Mouse (Mus musculus) liver, embryonic 13.5 days (tissue): ENCODE results near the gene Tubd1. TPM values are rescaled to one million over a fixed set of nuclear protein-coding genes. Genes with fewer than 3 reads are reported as not detected.
"Not testable (repeated sequence)": the region's sequence is repeated elsewhere in the genome, so short reads cannot be mapped to it uniquely, and the experiment has no call there.

Experiments used
- ATAC-seq: fragments of 200-750 bp; cut with Nextera tagmentation; 2 replicates; pipeline ENCODE4 v1.8.0; 2017; ENCODE audit warnings: low read depth, mild to moderate bottlenecking, moderate number of reproducible peaks, moderate library complexity
- DNase-seq: peaks from one replicate; pipeline ENCODE4 v3.0.0; 2022
- H3K27ac ChIP-seq: fragments of 300-500 bp; sonication (generic); 2 replicates; pipeline ENCODE4 v1.5.1; 2015; ENCODE audit warnings: moderate library complexity, mild to moderate bottlenecking, inconsistent platforms
- H3K27me3 ChIP-seq: fragments of 300-500 bp; sonication (generic); 2 replicates; pipeline ENCODE4 v1.6.1; 2015; ENCODE audit warnings: mild to moderate bottlenecking, inconsistent platforms
- H3K36me3 ChIP-seq: fragments of 300-500 bp; sonication (generic); 2 replicates; pipeline ENCODE4 v1.6.1; 2015; ENCODE audit warnings: mild to moderate bottlenecking, inconsistent platforms
- H3K4me1 ChIP-seq: fragments of 300-500 bp; sonication (generic); replicated peaks from 2 replicates; pipeline ENCODE4 v1.6.1; 2015; ENCODE audit warnings: inconsistent platforms
- H3K4me2 ChIP-seq: fragments of 300-500 bp; sonication (generic); 2 replicates; pipeline ENCODE4 v1.6.1; 2015; ENCODE audit warnings: inconsistent platforms, mild to moderate bottlenecking, moderate library complexity
- H3K4me3 ChIP-seq: fragments of 300-500 bp; sonication (generic); replicated peaks from 2 replicates; pipeline ENCODE4 v1.5.1; 2015; ENCODE audit warnings: mild to moderate bottlenecking, inconsistent platforms
- H3K9ac ChIP-seq: fragments of 300-500 bp; sonication (generic); 2 replicates; pipeline ENCODE4 v1.6.1; 2015; ENCODE audit warnings: mild to moderate bottlenecking, inconsistent platforms
- H3K9me3 ChIP-seq: fragments of 300-500 bp; sonication (generic); replicated peaks from 2 replicates; pipeline ENCODE4 v1.6.1; 2016; ENCODE audit warnings: inconsistent platforms
- WGBS: fragments of 180-500 bp; shearing (Covaris S2); methylation state at CpG from one replicate; pipeline ENCODE4 v1.1.7; 2015; ENCODE audit not compliant: insufficient replicate concordance; 5-methylcytosine and 5-hydroxymethylcytosine counted together
- polyA plus RNA-seq: library from polyadenylated mRNA; unstranded; fragments of >200 nt; fragmentation: Nextera tagmentation; extraction: Ambion mirVana; gene quantifications from 2 replicates; pipeline ENCODE4 v1.2.1, GENCODE M21; 2015

Gene Tubd1
- polyA plus RNA-seq, 1 experiment from 2014 or later = 13.6 TPM

GRCm38 (mm10) chr11:86533302-86533701 is 11.5 kb upstream of the Tubd1 start:
- not testable (repeated sequence) for H3K9me3 ChIP-seq, H3K9ac ChIP-seq, ATAC-seq, H3K4me2 ChIP-seq, DNase-seq, H3K27ac ChIP-seq, H3K4me1 ChIP-seq, H3K4me3 ChIP-seq, H3K27me3 ChIP-seq
- peaks cover 49% of the 10 kb centered on the region for H3K36me3 ChIP-seq
- WGBS = 77% methylated on average over 6 of the region's 6 CpGs

GRCm38 (mm10) chr11:86534201-86534910 is 10.4 kb upstream of the Tubd1 start:
- no peak for DNase-seq
- Histone ChIP-seq H3K4me2 (no peak overlapping the region), H3K36me3 (peaks cover 41% of the 10 kb centered on the region), H3K4me1 (no peaks in the 10 kb centered on the region), H3K27ac (no peak overlapping the region), H3K27me3 (no peaks in the 10 kb centered on the region), H3K9ac (no peak overlapping the region), H3K4me3 (no peak overlapping the region), H3K9me3 (no peaks in the 10 kb centered on the region)
- ATAC-seq = no peak
- WGBS = 82% methylated on average over 5 of the region's 5 CpGs

GRCm38 (mm10) chr11:86538786-86539185 is 6.0 kb upstream of the Tubd1 start:
- no peak overlapping the region for H3K9ac ChIP-seq
- ATAC-seq = no peak
- no peak for DNase-seq
- WGBS = 79% methylated on average over 4 of the region's 4 CpGs
- no peaks in the 10 kb centered on the region for H3K27me3 ChIP-seq
- H3K4me3 ChIP-seq = no peak overlapping the region
- H3K36me3 ChIP-seq = peaks cover 15% of the 10 kb centered on the region
- peaks cover 31% of the 10 kb centered on the region for H3K4me1 ChIP-seq
- no peaks in the 10 kb centered on the region for H3K9me3 ChIP-seq
- no peak overlapping the region for H3K27ac ChIP-seq
- H3K4me2 ChIP-seq = no peak overlapping the region

GRCm38 (mm10) chr11:86539716-86540475 is 4.9 kb upstream of the Tubd1 start:
- Histone ChIP-seq H3K9me3 (no peaks in the 10 kb centered on the region), H3K27ac (no peak overlapping the region), H3K36me3 (peaks cover 6% of the 10 kb centered on the region; the same call in 1 of the 2 replicates), H3K9ac (no peak overlapping the region), H3K27me3 (no peaks in the 10 kb centered on the region), H3K4me1 (peaks cover 31% of the 10 kb centered on the region), H3K4me3 (no peak overlapping the region), H3K4me2 (no peak overlapping the region)
- ATAC-seq (no peak), DNase-seq (no peak)
- WGBS = 82% methylated on average over 6 of the region's 6 CpGs

- Histone ChIP-seq H3K36me3 (0 out of 2 replicates have a peak, but pooled peaks cover 5% of the 10 kb centered on the region), H3K9me3 (no peaks in the 10 kb centered on the region), H3K4me2 (no peak overlapping the region), H3K27ac (no peak overlapping the region), H3K4me3 (no peak overlapping the region), H3K4me1 (peaks cover 31% of the 10 kb centered on the region), H3K9ac (no peak overlapping the region), H3K27me3 (no peaks in the 10 kb centered on the region)
- 81% methylated on average over 2 of the region's 2 CpGs for WGBS
- ATAC-seq (no peak), DNase-seq (no peak)
These were observed 4.3 kb upstream of the Tubd1 start for GRCm38 (mm10) chr11:86540476-86540845.

- H3K4me1 ChIP-seq = peaks cover 44% of the 10 kb centered on the region
- H3K4me2 ChIP-seq = peak overlapping the region; percentile 41
- no peaks in the 10 kb centered on the region for H3K27me3 ChIP-seq
- 89% methylated on average over 1 of the region's 1 CpGs for WGBS
- no peak for DNase-seq
- peak overlapping the region; percentile 51 for H3K9ac ChIP-seq
- H3K36me3 ChIP-seq = 0 out of 2 replicates have a peak, but pooled peaks cover 5% of the 10 kb centered on the region
- no peak overlapping the region; the same call in 1 of the 2 replicates for H3K27ac ChIP-seq
- H3K4me3 ChIP-seq = peak overlapping the region; percentile 91; the same call in 1 of the 2 replicates
- H3K9me3 ChIP-seq = no peaks in the 10 kb centered on the region
- ATAC-seq = no peak
These were observed 1.9 kb upstream of the Tubd1 start for GRCm38 (mm10) chr11:86542851-86543250.

- H3K27me3 ChIP-seq = no peaks in the 10 kb centered on the region
- DNase-seq (peak; percentile 48), ATAC-seq (peak; percentile 69)
- WGBS = under 1% methylated on average over 38 of the region's 50 CpGs
- peaks cover 44% of the 10 kb centered on the region for H3K4me1 ChIP-seq
- peaks cover 11% of the 10 kb centered on the region for H3K36me3 ChIP-seq
- peak overlapping the region; percentile 73 for H3K4me2 ChIP-seq
- no peaks in the 10 kb centered on the region for H3K9me3 ChIP-seq
- H3K9ac ChIP-seq = peak overlapping the region; percentile 97
- H3K27ac ChIP-seq = peak overlapping the region; percentile 90
- H3K4me3 ChIP-seq = peak overlapping the region; percentile 91
These were observed 692 bp upstream of the Tubd1 start for GRCm38 (mm10) chr11:86543960-86544638.

GRCm38 (mm10) chr11:86545556-86545955 is 765 bp downstream of the Tubd1 start:
- ATAC-seq = no peak
- WGBS = 61% methylated on average over 8 of the region's 8 CpGs

GRCm38 (mm10) chr11:86547412-86547811 is 2.6 kb downstream of the Tubd1 start:
- H3K27ac ChIP-seq = no peak overlapping the region
- no peaks in the 10 kb centered on the region for H3K9me3 ChIP-seq
- no peak for DNase-seq
- H3K9ac ChIP-seq = no peak overlapping the region
- no peak overlapping the region for H3K4me3 ChIP-seq
- no peaks in the 10 kb centered on the region for H3K27me3 ChIP-seq
- H3K4me1 ChIP-seq = peaks cover 26% of the 10 kb centered on the region
- no peak overlapping the region for H3K4me2 ChIP-seq
- H3K36me3 ChIP-seq = peaks cover 24% of the 10 kb centered on the region
- 89% methylated on average over 1 of the region's 1 CpGs for WGBS
- no peak for ATAC-seq

More at GRCm38 (mm10) chr11:86545556-86545955, 765 bp downstream of the Tubd1 start:
- Histone ChIP-seq H3K27ac (peak overlapping the region; percentile 90), H3K27me3 (no peaks in the 10 kb centered on the region), H3K4me3 (peak overlapping the region; percentile 91), H3K4me1 (peaks cover 36% of the 10 kb centered on the region), H3K36me3 (peaks cover 20% of the 10 kb centered on the region), H3K9ac (peak overlapping the region; percentile 77), H3K9me3 (no peaks in the 10 kb centered on the region), H3K4me2 (peak overlapping the region; percentile 73)
- no peak for DNase-seq

- Histone ChIP-seq H3K4me2 (no peak overlapping the region), H3K9me3 (no peaks in the 10 kb centered on the region), H3K27ac (no peak overlapping the region), H3K4me1 (no peaks in the 10 kb centered on the region), H3K36me3 (peaks cover 66% of the 10 kb centered on the region), H3K9ac (no peak overlapping the region), H3K27me3 (no peaks in the 10 kb centered on the region), H3K4me3 (no peak overlapping the region)
- ATAC-seq = no peak
- WGBS = 83% methylated on average over 6 of the region's 6 CpGs
- DNase-seq = no peak
These were observed 8.7 kb downstream of the Tubd1 start for GRCm38 (mm10) chr11:86553525-86553924.

- 78% methylated on average over 4 of the region's 4 CpGs for WGBS
- no peaks in the 10 kb centered on the region for H3K4me1 ChIP-seq
- ATAC-seq = no peak
These were observed 13.5 kb downstream of the Tubd1 start for GRCm38 (mm10) chr11:86558258-86558657.

More at GRCm38 (mm10) chr11:86558258-86558657, 13.5 kb downstream of the Tubd1 start:
- peaks cover 72% of the 10 kb centered on the region for H3K36me3 ChIP-seq
- no peak overlapping the region for H3K4me3 ChIP-seq
- H3K27me3 ChIP-seq = no peaks in the 10 kb centered on the region
- no peak overlapping the region for H3K4me2 ChIP-seq
- no peak overlapping the region for H3K9ac ChIP-seq
- no peak for DNase-seq
- no peaks in the 10 kb centered on the region for H3K9me3 ChIP-seq
- no peak overlapping the region for H3K27ac ChIP-seq
